Mouse (Mus musculus): ENCODE measurements around the gene Mcf2l.

Gene Mcf2l

DNA sequence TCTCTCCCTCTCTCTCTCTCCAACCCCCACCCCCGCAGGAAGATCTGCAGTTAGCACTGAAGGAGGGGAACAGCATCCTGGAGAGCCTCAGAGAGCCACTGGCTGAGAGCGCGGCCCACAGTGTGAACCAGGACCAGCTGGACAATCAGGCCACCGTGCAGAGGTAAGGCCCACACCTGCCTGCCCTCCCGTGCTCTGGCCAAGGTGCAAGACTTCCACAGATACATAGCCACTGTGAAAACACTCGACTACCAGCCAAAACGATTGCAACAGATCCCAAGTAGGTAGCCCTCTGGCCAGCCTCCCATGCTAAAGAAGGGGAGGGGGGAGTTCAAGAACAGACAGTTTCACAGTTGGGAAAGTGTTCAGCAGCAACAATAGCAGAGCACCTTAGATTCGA is 124.7 kb downstream of the Mcf2l start:
- no peak for DNase-seq

DNA sequence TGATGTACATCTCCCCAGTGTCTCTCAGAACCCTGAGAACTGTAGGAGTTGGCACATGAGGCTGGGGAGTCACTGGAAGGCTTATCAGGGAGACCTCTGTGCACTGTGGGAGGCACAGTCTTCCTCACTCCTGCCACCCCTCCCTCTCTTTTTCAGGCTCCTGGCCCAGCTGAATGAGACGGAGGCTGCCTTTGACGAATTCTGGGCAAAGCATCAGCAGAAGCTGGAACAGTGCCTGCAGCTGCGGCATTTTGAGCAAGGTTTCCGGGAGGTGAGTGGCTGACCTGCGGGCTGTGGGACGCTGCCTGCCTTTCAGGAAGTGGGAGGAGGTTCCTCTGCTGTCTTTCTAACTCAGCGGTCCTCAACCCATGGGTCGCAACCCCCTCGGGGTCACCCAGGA is 126.2 kb downstream of the Mcf2l start:
- DNase-seq, result no peak

DNA sequence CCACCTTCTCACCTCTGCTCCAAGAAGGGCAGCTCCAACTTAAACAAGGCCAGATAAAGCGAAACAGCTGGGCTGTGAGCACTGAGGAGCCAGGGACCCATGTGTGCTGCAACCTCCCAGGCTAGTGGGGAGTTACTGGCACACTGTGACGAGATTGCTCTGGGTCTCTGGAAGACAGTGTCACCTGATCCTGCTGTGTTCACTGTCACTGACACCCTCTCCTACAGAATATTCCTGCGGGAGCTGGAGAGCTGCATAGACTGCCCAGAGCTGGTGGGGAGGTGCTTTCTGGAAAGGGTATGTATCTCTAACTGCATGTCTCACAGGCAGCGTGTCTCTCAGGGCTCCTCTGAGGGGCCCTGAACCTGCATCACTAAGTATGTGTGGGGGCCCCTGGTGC is 133.9 kb downstream of the Mcf2l start:
- DNase-seq, result no peak

DNA sequence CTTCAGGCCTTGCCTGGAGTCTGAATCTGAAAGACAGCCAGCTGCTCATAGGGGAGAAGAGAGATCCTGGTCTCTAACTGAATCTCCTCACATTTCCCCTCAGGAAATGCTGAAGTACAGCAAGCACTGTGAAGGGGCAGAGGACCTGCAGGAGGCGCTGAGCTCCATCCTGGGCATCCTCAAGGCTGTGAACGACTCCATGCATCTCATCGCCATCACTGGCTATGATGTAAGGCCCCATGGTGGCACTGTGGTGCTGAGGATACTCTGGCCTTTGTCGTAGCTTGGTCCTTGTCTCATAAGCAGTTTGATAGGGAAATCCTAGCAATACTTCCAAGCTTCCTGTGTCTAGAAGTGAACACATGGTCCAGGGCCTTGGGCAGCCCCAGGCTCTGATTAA is 136.7 kb downstream of the Mcf2l start:
- DNase-seq, result no peak

DNA sequence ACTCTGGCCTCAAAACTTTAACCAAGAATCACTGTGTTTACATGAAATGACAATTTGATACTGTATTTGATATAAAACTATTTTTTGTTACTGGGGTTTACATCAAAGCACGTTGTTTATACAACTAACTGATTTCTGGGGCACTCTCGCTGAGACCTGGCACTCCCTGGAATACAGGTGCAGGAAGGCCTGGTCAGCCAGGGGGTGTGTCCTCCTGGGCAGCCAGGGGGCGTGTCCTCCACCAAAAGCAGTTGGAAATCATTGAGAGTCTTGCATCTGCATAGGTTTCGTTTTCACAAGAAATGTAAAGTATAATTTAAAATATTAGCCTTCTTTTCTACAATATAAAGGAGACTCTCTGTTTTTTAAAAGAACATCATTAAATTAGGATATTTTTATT is 146.0 kb downstream of the Mcf2l start:
- DNase-seq, result no peak

DNA sequence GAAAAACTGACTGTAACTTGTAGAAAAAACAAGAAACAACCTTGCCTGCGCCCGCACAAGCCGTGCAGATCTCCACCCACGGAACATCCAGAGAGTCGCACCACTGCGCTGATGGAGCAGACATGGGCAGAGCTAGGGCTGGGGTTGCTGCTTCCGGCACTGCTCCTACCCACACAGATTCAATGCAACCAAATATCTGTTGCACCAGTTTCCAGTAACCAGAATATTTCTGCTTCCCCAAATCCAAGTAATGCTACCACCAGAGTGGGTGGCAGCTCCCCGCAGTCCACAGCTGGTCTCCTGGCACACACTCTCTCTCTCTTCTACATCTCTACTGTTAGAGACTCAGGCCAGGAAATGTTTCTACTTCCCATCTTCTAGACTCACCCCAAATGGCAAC is 148.2 kb downstream of the Mcf2l start:
- no peak for DNase-seq

DNA sequence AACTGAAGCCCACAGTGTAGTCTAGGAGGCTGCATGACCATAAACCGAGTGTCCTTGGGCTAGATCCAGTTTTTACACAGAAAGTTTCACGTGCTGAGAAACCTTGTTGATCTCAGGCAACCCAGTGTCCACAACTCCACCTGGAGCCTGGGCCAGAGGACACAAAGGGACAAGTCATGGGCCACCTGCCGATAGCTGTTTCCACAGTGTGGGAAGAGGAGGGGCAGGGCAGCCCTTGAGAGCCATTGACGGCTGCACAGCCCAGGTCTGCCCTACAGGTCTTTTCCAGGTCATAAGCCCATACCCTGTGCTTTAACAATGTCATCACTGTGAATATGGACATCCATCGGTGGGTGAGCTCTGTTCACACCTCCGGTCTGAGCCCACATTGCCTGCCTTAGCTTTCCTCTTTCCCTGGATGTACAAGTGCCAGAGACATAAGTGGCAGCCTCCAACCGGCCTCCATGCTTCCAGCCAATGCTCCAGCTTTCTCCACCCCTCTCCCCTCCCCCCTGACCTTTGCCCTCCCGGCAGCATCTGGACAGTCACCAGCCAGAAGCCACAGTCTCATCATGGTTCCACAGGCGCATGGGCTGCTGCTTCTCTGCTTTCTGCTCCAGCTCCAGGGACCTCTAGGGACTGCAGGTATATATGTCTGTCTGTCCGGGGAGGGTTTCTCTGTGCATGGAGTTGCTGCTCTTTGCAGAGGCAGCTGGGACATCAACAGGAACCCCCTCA is 152.1 kb downstream of the Mcf2l start, which contains the start of gene F7:
Gene F7, plus strand, starts transcription at position 548 of the 738 bp plus-strand sequence.
- DNase-seq, result no peak

DNA sequence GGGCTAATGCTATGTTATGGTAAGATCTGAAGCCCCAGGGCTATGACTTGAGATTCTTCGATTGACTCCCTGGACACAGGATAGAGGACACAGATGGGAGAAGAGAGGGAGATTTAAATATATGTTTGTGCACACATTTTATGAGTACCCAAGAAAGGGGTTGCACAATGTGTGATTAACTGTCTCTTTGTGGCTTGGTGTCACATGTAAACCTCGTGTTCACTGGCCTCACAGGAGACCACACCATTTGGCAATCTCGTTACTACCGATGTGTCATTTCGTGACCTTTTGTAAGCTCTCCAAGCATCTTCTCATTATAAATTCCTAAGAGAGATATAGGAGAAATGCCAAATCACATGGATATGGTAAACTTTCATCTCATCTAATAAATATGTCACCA is 154.0 kb downstream of the Mcf2l start:
- no peak for DNase-seq

DNA sequence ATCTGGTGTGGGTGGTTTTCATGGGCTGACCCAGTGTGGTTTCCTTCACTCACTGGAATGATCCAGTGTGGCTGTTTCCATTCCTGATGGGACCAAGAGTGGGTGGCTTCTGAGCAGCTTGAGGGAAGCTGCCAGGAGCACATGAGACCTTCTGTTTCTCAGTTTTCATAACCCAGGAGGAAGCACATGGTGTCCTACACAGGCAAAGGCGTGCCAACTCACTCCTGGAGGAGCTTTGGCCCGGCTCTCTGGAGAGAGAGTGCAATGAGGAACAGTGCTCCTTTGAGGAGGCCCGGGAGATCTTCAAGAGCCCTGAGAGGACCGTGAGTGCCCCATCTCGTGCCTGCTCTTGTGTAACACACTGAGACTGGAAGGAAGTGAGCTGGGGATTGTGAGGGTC is 154.9 kb downstream of the Mcf2l start:
- DNase-seq, result peak; percentile 26

DNA sequence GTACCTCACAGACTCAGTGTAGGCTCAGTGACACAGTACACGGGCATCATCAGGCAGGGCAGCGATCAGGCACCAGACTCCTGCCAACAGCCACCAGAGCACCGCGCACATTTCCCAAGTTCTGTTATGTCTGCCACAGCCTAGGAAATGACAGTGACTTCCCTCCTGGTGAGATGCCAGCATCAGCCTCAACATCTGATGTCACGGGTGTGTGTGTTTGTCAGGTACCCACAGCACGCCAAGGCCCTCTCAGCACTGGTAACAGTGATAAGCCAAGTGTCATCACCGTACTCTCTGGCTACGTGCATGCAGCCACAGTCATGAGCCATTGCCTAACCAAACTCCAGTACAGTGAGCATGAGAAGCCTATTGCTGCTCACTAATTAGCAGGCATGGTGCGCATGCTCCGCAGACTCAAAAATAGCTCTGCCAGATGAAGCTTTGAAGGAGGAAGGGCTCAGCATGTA is 162.8 kb downstream of the Mcf2l start:
- no peak for DNase-seq

DNA sequence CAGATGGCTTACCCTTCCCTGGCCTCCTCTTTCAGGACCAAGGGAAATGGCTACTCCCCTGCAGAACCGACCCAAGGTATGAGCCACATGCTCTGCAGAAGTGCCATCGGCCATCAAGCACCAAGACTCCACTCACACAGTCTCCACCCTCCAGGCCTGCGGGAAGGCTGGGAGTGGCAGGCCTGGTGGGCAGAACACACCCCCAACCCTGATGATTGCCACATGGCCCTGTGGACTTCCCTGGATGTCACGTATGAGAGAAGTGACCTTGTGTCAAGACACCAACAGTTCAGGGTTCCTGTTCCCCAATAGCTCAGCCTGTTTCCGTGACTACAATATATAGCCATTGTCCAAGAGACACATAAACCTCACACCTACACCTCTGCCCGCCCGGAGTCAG is 163.4 kb downstream of the Mcf2l start, which contains the start of gene F10:
Gene F10, plus strand, starts transcription at position 294 of the 400 bp plus-strand sequence.
- no peak for DNase-seq

DNA sequence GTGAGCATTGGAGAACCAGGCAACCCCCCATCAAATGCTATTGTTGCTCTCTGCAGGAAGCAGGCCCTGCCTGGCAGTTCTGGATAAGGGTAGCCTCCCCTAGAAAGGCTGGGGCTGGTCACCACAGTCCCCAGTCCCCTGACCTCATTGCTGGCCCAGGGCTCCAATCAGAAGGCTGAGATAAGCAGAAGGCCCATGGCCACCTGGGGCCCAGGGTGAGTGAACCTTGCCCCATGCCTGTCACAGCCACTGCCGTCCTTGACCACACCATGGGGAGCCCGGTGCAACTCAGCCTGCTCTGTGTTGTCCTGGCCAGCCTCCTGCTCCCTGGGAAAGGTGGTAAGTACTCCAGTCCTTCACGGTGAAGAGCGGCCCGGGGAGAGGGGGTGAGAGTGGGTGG is 164.0 kb downstream of the Mcf2l start:
- no peak for DNase-seq

DNA sequence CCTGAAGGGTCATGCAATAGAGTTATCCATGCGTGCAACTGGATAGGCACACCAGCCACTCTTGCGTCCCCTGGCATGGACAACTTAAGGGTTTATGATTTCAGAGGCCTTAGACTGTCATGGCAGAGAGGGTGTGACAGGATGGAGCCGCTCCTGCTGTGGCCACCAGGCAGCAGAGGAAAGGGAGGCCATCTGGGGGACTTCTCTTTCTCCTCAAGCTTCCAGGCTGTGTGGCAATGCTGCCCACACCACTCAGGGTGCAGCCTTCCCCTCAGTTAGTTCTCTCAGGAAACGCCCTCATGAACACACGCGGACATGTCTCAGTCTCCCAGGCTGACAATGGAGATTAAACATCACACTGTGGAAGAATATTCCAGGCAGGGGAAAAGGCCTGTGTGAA is 165.4 kb downstream of the Mcf2l start:
- DNase-seq, result no peak

DNA sequence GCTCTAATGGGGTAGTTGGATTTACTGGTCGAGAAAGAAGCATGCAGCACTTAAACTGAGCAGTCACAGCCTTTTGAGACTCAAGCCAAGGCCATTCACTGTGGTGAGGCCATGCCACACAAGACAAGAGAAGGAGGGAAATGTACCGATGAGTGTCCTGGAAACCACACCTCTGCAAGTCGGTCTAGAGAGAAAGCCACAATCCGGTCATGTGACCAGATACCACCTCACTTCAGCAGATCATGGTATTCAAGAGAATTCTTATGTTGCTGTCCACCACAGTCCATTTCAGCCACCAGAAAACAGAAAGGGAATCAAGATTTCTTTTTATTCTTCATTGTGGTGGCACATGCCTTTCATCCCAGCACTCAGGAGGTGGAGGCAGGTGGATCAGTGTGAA is 167.9 kb downstream of the Mcf2l start:
- DNase-seq, result no peak

DNA sequence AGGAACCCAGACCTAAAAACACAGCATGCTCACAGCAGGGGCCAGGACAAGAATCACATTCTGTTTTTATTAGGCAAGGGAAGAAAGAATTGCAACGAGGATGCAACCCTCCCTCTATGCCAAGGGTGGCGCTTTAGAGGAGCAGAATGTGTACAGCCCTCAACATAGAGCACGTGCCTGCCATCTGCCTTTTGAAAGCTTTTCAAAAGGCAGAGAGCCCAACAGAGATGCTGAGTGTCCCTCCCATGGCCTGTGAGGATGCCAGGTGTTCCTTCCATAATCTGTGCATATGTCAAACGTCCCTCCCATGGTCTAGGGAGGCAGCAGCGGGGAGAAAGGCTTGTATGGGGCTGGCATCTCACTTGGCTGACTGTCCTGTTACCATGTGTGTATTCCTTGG is 174.0 kb downstream of the Mcf2l start:
- no peak for DNase-seq

DNA sequence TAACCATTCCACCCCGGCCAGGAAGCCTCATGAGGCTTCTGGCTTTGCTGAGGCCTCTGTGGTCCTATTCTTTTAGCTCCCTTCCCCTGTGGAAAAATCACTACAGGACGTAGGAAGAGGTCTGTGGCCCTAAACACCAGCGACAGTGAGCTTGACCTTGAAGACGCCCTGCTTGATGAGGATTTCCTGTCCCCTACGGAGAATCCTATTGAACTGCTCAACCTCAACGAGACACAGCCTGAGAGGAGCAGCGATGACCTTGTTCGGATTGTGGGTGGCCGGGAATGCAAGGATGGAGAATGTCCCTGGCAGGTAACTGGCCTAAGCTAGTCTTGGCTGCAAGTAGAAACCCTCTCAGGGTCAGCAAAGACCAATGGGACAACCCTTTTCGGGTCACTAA is 176.9 kb downstream of the Mcf2l start:
- DNase-seq, result no peak

DNA sequence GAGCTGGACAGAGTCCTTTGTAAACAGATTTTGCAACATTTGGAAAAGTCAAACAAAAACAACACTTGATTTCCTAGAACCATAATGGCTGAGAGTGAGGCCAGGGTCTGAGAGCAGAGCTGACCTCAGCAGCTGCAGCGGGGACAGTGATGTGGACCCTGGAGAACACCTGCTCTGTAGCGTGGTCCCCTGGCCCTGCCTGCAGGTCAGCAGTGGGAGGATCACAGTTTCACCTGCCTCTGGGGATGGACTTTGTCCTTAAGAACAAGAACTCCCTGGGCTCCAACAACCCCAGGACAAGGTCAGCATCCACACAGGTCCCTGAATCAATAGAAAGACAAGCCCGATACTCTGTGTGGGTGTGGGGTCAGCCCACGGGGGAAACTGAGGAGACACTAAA is 183.7 kb downstream of the Mcf2l start:
- no peak for DNase-seq

DNA sequence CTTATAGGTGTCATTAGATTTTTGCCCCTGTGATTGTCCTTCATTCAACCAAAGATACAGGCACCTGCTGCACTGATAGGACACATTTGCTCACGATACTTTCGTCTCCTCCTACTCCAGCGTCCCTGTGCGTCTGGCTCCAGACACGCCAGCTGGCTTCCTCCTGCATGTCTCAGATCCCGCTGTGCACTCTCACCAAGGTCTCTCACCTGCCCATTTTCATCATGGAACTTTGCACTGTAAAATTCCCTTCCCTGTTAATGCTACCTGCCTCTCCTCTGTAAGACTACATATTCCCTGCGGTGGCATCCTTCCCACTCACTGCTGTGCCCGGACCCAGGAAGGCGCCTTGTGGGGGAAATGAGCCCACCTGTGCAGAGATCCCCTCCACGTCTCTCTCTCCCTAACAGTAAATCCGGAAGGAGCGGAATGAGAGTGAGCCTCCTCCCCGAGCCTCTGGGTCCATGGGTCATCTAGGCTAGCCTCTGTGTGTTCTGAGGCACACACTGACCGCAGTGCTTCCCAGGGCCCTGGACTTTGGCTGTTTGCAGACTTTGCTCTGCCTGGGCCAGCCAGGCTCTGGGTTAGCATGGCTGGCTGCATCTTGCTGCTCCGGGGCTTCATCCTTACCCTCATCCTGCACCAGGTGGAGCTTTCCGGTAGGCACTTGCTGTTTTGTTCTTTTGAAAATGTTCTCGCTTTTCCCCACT is 187.0 kb downstream of the Mcf2l start, which contains the start of gene Proz:
Gene Proz, plus strand, starts transcription at position 474 of the 710 bp plus-strand sequence.
- DNase-seq, result no peak

DNA sequence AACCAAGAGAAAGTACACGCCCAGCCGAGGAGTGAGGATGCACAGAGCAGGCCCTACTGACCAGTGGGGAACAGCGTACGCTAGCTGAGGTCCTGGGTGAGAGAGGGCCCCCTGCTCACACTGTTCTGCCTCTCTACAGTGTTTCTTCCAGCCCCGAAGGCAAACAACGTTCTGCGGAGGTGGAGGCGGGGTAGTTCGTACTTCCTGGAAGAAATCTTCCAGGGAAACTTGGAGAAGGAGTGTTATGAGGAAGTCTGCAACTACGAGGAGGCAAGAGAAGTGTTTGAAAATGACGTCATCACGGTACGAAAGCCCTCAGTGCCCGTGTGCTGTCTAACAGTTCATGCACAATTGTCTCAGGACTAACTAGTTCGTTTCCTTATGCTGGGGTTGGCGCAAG is 189.5 kb downstream of the Mcf2l start:
- no peak for DNase-seq

Data from cerebellum, adult 11 months (tissue).